1 mouse cellular context compared by ENCODE assay signal in the genomic region with DNA sequence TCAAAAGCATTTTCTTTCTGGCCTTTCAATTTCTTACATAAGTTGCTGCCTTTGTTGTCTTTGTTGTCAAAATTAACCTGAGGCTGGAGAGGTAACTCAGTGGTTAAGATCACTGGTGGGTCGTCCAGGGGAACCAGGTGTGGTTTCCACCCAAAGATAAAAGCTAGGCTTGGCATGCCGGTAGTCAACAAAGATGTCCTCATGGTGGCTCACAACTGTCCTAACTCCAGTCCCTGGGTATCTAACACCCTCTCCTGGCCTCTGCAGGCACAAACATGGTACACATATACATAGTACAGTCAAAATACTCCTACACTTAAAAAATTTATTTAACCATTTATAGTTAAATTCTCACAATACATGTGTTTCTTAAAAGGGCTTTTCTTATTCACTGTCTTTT.
TF ChIP-seq lines count a peak whose summit lies in the region.

No protein-coding gene starts in this region.

TF ChIP-seq in CH12.LX, 34 proteins besides CTCF, POLR2A, EP300 and RAD21:
- TF ChIP-seq MAX (IDR thresholded peaks at IDR 0.05; ENCODE audit: low read length), result no peak
- no peak for TF ChIP-seq MAZ (IDR thresholded peaks at IDR 0.05; ENCODE audit: low read depth, low read length)
- no peak for TF ChIP-seq MXI1 (IDR thresholded peaks at IDR 0.05; ENCODE audit: low read depth, low read length)
- TF ChIP-seq ETS1 (conservative IDR thresholded peaks at IDR 0.05; ENCODE audit: low read depth, low read length), result no peak
- no peak for TF ChIP-seq RCOR1 (conservative IDR thresholded peaks at IDR 0.05; ENCODE audit: low read depth, low read length)
- TF ChIP-seq MEF2A (IDR thresholded peaks at IDR 0.05; ENCODE audit: borderline replicate concordance, low read depth, low read length), result no peak
- TF ChIP-seq SIN3A (IDR thresholded peaks at IDR 0.05; ENCODE audit: low read length), result no peak
- no peak for TF ChIP-seq PAX5 (IDR thresholded peaks at IDR 0.05; ENCODE audit: low read length)
- TF ChIP-seq CHD2 (IDR thresholded peaks at IDR 0.05; ENCODE audit: low read length), result no peak
- no peak for TF ChIP-seq MAFK (IDR thresholded peaks at IDR 0.05; ENCODE audit: insufficient replicate concordance, low read length)
- TF ChIP-seq UBTF (IDR thresholded peaks at IDR 0.05; ENCODE audit: low read depth, low read length), result no peak
- TF ChIP-seq USF2 (conservative IDR thresholded peaks at IDR 0.05; ENCODE audit: low read depth, low read length), result no peak
- TF ChIP-seq ZNF384 (IDR thresholded peaks at IDR 0.05; ENCODE audit: low read depth, low read length), result no peak
- TF ChIP-seq JUND (conservative IDR thresholded peaks at IDR 0.05; ENCODE audit: low read depth, low read length), result no peak
- TF ChIP-seq ZMIZ1 (IDR thresholded peaks at IDR 0.05; ENCODE audit: low read depth, low read length), result no peak
- no peak for TF ChIP-seq NRF1 (IDR thresholded peaks at IDR 0.05; ENCODE audit: low read depth, low read length)
- TF ChIP-seq GABPA (IDR thresholded peaks at IDR 0.05; ENCODE audit: insufficient replicate concordance, low read depth, low read length), result no peak
